Mouse (Mus musculus) liver, adult (tissue): Measurements from ENCODE around the gene Sirt6.
A peak's percentile ranks its signal among the peaks of the same experiment; 100 is the strongest.

ENCODE experiments used
- GATA4 ChIP-seq: IDR thresholded peaks from 2 replicates; pipeline ENCODE4 v1.6.1; 2014; ENCODE audit warnings: mild to moderate bottlenecking, low read length; ENCODE audit not compliant: insufficient replicate concordance

Sirt6 gene

DNA sequence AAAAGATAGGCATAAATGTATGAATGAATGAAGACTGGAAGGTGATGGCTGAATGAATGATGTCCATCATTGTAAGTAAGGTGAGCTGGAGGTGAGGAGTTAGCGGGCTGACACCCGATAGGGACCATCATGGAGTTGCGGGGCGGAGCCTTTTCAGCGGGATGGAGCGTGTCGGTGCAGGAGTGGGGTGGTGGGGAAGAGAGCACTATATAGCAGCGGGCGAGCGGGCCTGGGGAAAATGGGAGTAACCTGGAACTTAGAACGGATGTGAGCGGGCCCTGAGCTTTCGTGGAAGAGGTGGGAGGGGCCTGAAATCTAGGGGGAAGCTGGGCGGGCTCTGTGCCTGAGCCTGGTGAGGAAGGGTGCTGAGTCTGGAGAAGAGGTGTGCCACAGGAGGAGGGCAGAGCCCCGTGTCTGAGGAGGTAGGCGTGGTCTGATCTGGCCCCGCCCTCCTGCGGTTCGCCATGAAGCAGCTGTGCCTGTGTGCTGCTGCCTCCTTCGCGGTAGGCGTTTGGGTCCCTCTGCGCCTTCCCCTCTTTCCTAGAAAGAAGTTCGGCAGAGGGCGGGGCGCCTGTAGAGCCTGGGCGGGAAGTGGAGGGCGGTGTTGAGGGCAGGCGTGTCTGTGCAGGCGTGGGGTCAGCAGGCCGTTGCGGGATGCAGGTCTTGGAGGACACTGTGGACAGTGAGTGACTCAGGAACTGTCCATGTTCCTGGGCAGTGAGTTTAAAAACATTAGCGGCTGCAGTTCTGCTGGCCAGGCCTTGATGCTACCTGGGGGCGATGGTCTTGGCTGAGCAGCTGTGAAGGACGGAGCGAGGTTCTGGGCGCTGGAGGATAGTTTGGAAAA is 5.9 kb upstream of the Sirt6 start:
- no peak for TF ChIP-seq GATA4

DNA sequence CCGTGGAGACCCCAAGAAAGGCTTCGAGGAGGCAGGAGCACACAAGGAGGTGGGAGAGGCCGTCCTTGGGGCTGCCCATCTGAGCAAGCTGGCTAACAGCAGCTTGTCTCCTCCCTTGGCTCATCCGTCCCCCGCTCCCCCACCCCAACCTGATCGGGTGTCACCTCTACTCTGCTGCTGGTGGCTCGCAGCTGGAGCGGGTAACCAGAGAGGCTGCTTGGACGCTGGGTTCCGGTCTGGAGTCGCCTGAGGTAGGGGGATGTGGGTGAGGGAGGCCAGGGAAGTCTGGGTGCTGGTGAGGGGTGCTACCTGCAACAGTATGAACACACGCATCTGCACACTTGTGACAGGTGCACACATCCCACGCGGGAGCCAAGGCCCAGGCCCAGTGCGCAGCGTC is 793 bp upstream of the Sirt6 start, which contains the start of gene Ankrd24:
Ankrd24 (plus strand) TSS at position 151 of the 400 bp plus-strand sequence.
- no peak for TF ChIP-seq GATA4

DNA sequence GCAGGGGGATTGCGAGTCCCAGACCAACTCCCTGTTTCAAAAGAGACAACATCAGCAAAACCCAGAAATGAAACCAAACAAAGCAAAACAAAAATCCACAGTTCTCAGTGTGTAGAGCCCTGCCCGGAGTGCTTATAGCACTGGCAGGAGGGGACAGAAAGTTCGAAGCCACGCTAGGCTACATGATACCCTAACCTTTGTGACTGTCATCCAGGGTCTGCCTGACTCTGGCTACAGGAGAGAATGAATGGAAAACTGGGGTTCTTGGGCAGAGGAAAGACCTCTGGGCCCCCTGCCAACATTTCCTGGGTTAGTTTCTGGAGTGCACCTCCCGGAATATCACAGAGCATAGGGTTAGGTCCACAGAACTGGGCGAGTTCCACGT is 231 bp upstream of the Sirt6 start:
- TF ChIP-seq GATA4 = no peak

DNA sequence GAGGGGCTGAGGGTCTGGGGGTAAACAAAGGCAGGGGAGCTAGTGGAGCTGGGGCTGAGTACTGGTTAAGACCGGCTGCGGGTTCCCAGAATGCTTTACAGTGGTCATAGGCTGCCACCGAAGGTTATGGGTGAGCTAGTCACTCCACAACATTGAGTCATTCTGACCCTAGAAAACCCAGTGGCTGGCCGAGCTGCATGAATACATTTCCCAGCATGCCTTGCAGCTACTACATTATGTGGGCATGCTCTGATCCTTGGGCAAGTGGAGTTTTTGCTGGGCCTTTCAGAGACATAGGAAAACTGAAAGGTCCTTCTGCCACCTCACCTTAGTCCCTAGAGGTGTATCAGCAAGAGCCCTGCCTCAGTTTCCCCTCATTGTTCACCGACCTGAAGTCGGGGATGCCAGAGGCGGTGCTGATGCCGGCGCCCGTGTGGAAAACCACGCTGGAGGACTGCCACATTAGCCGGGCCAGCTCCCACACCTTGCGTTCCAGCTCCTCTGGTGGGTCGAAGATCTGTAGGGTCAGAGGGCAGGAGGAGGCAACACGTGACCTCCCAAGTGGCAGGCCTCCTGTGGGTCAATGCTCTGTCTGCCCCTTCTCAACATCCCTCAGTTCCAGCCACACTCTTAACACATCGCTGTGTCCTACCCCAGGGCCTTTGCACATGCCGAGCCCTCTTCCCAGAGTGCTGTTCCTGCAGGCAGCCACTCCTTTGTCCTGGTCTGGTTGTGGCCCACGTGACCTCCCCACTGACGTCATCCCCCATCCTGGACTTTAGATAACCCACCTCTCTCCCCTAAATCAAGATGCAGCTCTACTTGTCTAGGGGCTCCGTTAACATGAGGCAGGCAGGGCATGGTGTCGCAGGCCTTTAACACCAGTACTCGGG is 1.2 kb downstream of the Sirt6 start:
- TF ChIP-seq GATA4 = no peak

DNA sequence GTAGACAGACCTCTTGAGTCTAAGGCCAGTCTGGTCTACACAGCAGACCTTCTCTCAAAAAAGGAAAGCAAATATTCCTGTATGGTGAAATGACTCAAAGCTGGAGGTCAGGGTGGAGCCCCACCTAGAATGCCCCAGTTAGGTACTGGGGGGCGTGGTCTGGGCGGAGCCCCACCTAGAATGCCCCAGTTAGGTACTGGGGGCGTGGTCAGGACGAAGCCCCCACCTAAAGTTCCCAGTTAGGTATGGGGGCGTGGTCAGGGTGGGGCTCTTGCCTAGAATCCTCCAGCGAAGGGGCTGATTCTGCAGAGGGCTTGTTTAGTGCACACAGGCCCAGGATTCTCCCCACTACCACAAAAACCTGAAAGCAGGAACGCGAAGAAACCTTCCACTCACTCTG is 4.2 kb downstream of the Sirt6 start:
- TF ChIP-seq GATA4 = no peak

GRCm38 (mm10) chr10:81620786-81621185 is 6.8 kb downstream of the Sirt6 start:
- no peak for TF ChIP-seq GATA4

- no peak for TF ChIP-seq GATA4
Observed at GRCm38 (mm10) chr10:81619976-81620375, 7.6 kb downstream of the Sirt6 start.

DNA sequence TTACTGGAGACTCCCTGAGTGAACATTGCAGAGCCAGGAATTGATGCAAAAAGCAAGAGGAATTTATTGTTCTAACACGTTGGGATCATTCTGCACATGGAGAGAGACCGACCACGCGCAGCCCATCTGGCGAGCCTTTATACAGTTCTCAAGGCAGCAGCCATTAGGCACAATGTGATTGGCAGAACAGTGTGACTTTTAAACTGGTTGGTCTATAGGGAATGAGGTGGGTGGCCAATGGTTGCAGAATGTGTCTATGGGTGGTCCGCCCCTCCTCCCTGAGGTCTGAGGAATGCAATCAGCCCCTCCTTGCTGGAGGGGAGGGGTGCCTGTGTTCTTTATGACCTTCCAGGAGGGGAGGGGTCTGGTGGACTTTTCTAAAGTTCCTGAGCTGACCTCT is 12.1 kb downstream of the Sirt6 start:
- TF ChIP-seq GATA4 = no peak

DNA sequence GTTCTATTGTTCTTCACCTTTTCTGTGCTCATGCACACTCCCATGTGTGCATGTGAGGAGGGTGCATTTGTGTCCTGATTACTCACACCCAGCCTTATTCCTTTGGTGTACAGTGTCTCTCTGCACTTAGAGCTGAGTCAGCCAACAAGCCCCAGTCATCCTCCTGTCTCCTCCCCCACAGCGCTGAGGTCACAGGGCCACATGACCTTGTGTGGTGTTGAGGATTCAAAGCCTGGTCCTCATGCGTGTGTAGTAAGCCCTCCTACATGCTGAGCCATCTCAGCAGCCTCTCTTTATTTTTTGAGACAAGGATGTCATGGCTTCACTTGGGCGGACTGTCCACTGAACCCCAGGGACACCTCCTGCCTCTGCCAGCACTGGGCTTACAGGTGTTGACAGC is 14.8 kb downstream of the Sirt6 start:
- TF ChIP-seq GATA4 = no peak

DNA sequence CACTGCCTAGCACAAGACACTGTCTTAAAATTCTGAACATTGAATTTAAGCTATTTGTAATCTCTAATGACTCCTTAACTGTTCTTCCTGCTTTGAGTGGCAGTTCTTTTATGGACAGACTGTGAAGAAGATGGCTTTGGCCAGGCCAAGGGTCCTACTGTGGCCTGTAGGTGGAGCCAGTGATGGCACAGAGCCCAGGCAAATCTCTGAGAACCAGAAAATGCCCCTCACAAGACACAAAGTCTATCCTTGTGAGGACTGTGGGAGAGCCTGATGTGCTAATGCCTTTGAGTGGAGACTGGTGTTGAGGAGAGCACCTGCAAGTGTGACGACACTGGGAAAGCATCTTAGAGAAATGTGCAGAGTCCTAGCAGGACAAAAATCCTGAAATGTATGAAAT is 19.3 kb downstream of the Sirt6 start:
- no peak for TF ChIP-seq GATA4

DNA sequence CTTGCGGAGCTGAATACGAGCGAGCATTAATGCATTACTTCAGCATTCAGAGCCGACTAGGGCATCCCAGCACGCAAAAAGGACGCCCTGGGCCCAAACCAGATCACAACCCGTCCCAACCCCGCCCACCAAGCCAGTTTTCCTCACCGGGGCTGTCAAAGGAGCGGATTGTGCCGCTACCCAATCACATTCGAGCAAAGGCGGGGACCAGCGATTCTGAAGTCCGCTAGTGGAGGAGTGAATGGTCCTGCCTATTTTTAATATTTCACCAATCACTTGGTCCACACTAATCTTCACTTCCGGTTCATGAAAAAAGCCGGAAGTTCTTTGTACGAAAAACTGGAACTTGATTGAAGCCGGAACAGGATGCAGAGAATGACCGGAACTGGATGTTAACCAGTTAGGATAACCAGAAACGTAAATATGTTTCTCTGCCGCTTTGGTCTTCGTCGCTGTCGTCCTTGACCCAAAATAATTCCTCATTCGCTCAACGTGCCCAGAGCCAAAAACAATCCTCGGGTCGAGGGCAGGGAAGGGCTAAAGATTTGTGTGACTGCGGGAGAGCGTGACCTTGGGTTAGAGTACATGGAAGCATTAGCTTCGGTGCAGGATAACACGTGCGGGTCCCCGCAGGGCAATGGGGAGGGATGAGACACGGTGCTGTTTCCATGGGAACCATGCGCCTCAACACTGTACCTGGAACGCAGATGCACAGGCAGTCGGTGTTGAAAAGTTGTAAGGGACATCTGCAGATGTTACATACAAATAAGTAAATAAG is 21.4 kb downstream of the Sirt6 start, which contains the start of gene BC025920:
BC025920 (plus strand) TSS at position 297 of the 778 bp plus-strand sequence.
- peak; percentile 76; the same call in 1 of the 2 replicates for TF ChIP-seq GATA4

DNA sequence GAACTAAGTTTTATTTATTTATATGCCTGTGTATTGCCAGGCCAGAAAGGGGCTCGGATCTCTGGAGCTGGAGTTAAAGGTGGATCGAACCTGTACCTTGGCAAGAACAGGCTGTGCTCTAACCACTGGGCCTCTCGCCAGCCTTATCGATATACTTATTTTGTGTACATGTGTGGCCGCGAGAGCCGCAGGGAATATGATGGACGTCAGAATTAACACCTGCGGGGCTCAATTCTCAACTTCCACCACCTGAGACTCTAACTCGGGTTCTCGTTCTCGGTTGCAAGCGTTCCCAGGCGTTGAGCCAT is 22.0 kb downstream of the Sirt6 start:
- no peak for TF ChIP-seq GATA4

DNA sequence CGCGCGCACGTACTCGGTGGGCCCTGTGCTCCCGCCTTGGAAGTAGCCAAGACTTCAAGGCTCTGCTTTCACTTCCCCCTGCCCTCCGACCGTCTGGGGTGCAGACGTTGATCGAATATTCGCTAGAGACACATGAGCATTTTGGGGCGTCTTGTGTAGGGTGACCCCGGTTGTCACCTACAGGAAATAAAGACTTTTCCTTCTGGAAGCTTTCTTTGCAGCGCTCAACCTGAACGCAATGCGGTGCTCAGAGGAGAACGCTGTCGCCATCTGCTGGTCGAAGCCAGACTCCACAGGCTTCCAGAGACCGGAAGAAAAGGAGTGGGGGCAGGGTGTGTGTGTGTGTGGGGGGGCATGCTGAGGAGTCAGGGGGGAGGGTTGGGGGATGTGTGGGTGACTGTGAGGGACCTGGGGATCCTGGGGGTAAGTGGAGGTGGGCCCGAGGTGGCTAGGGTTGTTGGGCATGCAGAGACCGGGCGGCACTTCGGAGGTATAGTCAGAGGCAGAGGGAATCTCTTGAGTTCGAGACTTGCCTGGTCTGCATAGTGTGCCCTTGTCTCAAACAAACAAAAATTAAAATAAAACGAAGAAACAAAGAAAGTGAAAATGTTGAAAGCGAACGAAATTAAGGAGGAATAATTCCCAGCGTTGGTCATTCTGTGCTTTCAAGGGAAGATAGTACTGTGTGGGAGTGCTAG is 22.5 kb downstream of the Sirt6 start:
- no peak for TF ChIP-seq GATA4

GRCm38 (mm10) chr10:81604019-81604967 is 23.3 kb downstream of the Sirt6 start:
- TF ChIP-seq GATA4 = no peak
